Mouse (Mus musculus): ENCODE data around the gene Slit1. TPM values are rescaled to one million over a fixed set of nuclear protein-coding genes. Genes with fewer than 3 reads are reported as not detected.

The Slit1 gene
- total RNA-seq, 1 experiment from 2014 or later, result 0.05 TPM

GRCm38 (mm10) chr19:41557491-41557890, 186.0 kb downstream of the Slit1 start:
- no peak for ATAC-seq (replicated peaks; ENCODE audit: low read depth, poor library complexity, severe bottlenecking)

- ATAC-seq (replicated peaks; ENCODE audit: low read depth, poor library complexity, severe bottlenecking), result no peak
These were observed 186.5 kb downstream of the Slit1 start for GRCm38 (mm10) chr19:41556981-41557380.

Other genes starting within 250 kb of the Slit1 start
- 16.1 and 17.3 TPM in 2 replicates for gene Gm340, start 161.3 kb downstream of the Slit1 start, total RNA-seq (2017)
- gene Arhgap19, start 58.4 kb upstream of the Slit1 start, total RNA-seq (2017), result 33.2 and 36.2 TPM in 2 replicates
- gene Frat1, start 86.3 kb upstream of the Slit1 start, total RNA-seq (2017), result 9.9 and 14.7 TPM in 2 replicates
- 26.8 and 27.4 TPM in 2 replicates for gene Frat2, start 104.5 kb upstream of the Slit1 start, total RNA-seq (2017)
- 20.5 and 23.3 TPM in 2 replicates for gene Rrp12, start 152.5 kb upstream of the Slit1 start, total RNA-seq (2017)
- gene Pgam1, start 168.3 kb upstream of the Slit1 start, total RNA-seq (2017), result 206 and 215 TPM in 2 replicates
- 77.8 and 81.5 TPM in 2 replicates for gene Exosc1, start 189.8 kb upstream of the Slit1 start, total RNA-seq (2017)
- 21.9 and 41.6 TPM in 2 replicates for gene Zdhhc16, start 189.8 kb upstream of the Slit1 start, total RNA-seq (2017)
- gene Mms19, start 237.5 kb upstream of the Slit1 start, total RNA-seq (2017), result 13.5 and 34.9 TPM in 2 replicates
- gene Ubtd1, start 238.1 kb upstream of the Slit1 start, total RNA-seq (2017), result 3.6 and 4.1 TPM in 2 replicates